In genomic region chr17:80786061-80786851, GRCm38 (mm10) we compare ENCODE assay signal across 13 mouse cellular contexts. TPM values are rescaled to one million over a fixed set of nuclear protein-coding genes. Genes with fewer than 3 reads are reported as not detected.
DNase-seq lines count a peak whose midpoint lies in the region; ATAC-seq and TF ChIP-seq lines count a peak whose summit lies in the region.
"Had no signal": no experiment of that assay in that cellular context is flagged by ENCODE, and none has a peak within 500 bp of the region (broad histone marks: within the 10 kb centered on the region; RNA-seq: fewer than 3 reads in every experiment).

No protein-coding gene starts in this region.

- DNase-seq in liver, embryonic 13.5 days = no peak
- DNase-seq in liver = no peak
- DNase-seq in kidney, postnatal 14 days = peak; percentile 59
- no peak for DNase-seq in adrenal gland, postnatal 36 days
- DNase-seq in cerebellum, adult 2 months = no peak
- DNase-seq: embryo, embryonic 11 days; forebrain, postnatal 0 days; right cerebral cortex, postnatal 4 days had no signal

- H3K9ac ChIP-seq in liver, embryonic 13.5 days = no peak overlapping the region
- H3K9ac ChIP-seq in embryonic facial prominence, embryonic 15.5 days = no peak overlapping the region
- no peak overlapping the region for H3K9ac ChIP-seq in stomach, embryonic 15.5 days
- H3K9ac ChIP-seq in forebrain, embryonic 12.5 days = no peak overlapping the region
- H3K9ac ChIP-seq: forebrain, postnatal 0 days had no signal

- H3K27me3 ChIP-seq in liver, embryonic 13.5 days = no peaks in the 10 kb centered on the region
- no peaks in the 10 kb centered on the region for H3K27me3 ChIP-seq in embryonic facial prominence, embryonic 15.5 days
- H3K27me3 ChIP-seq in stomach, embryonic 15.5 days (replicated peaks) = no peaks in the 10 kb centered on the region
- no peaks in the 10 kb centered on the region for H3K27me3 ChIP-seq in forebrain, embryonic 12.5 days
- H3K27me3 ChIP-seq in cerebellum, adult 2 months (ENCODE audit: control insufficient read depth, insufficient read depth, low read length) = no peaks in the 10 kb centered on the region

- no peaks in the 10 kb centered on the region for H3K9me3 ChIP-seq in liver, embryonic 13.5 days (replicated peaks)
- H3K9me3 ChIP-seq in embryonic facial prominence, embryonic 15.5 days (replicated peaks) = no peaks in the 10 kb centered on the region
- H3K9me3 ChIP-seq in stomach, embryonic 15.5 days = no peaks in the 10 kb centered on the region
- H3K9me3 ChIP-seq in forebrain, embryonic 12.5 days = no peaks in the 10 kb centered on the region
- H3K9me3 ChIP-seq: midbrain, embryonic 10.5 days had no signal

- no peak overlapping the region for H3K4me2 ChIP-seq in liver, embryonic 13.5 days
- no peak overlapping the region for H3K4me2 ChIP-seq in embryonic facial prominence, embryonic 15.5 days (replicated peaks)
- H3K4me2 ChIP-seq in stomach, embryonic 15.5 days = no peak overlapping the region
- no peak overlapping the region for H3K4me2 ChIP-seq in forebrain, embryonic 12.5 days

- no peaks in the 10 kb centered on the region for H3K36me3 ChIP-seq in liver, embryonic 13.5 days
- no peaks in the 10 kb centered on the region for H3K36me3 ChIP-seq in embryonic facial prominence, embryonic 15.5 days
- H3K36me3 ChIP-seq in stomach, embryonic 15.5 days = no peaks in the 10 kb centered on the region
- no peaks in the 10 kb centered on the region for H3K36me3 ChIP-seq in forebrain, embryonic 12.5 days (replicated peaks)
- H3K36me3 ChIP-seq: midbrain, embryonic 10.5 days had no signal

- peak overlapping the region; percentile 25; the same call in 1 of the 2 replicates for H3K27ac ChIP-seq in liver, embryonic 13.5 days
- 0 out of 2 replicates have a peak overlapping the region, but pooled peaks have one; percentile 4 for H3K27ac ChIP-seq in embryonic facial prominence, embryonic 15.5 days (replicated peaks)
- peak overlapping the region; percentile 73 for H3K27ac ChIP-seq in stomach, embryonic 15.5 days
- H3K27ac ChIP-seq in forebrain, embryonic 12.5 days = no peak overlapping the region
- H3K27ac ChIP-seq in cerebellum, adult 2 months (ENCODE audit: insufficient read depth, low read length) = no peak overlapping the region

- WGBS in liver, embryonic 13.5 days (ENCODE audit: insufficient replicate concordance) = 58% methylated on average over 8 of the region's 8 CpGs
- 53% methylated on average over 8 of the region's 8 CpGs for WGBS in embryonic facial prominence, embryonic 15.5 days
- WGBS in stomach, embryonic 15.5 days = 31% methylated on average over 8 of the region's 8 CpGs
- WGBS in forebrain, embryonic 12.5 days = 84% methylated on average over 8 of the region's 8 CpGs
- 77% methylated on average over 8 of the region's 8 CpGs for WGBS in cerebellum, adult 2 months

- no peak for TF ChIP-seq CTCF in cerebellum, adult 2 months (IDR thresholded peaks at IDR 0.05; ENCODE audit: borderline replicate concordance, insufficient read depth, low read depth, low read length)

- no peak for TF ChIP-seq POLR2A in cerebellum, adult 2 months (IDR thresholded peaks at IDR 0.05; ENCODE audit: borderline replicate concordance, insufficient read depth, low read length)

- 0 out of 2 replicates have a peak, but pooled peaks cover 4% of the 10 kb centered on the region for H3K4me1 ChIP-seq in liver, embryonic 13.5 days (replicated peaks)
- H3K4me1 ChIP-seq in embryonic facial prominence, embryonic 15.5 days = peaks cover 7% of the 10 kb centered on the region; the same call in 1 of the 2 replicates
- peaks cover 20% of the 10 kb centered on the region; the same call in 1 of the 2 replicates for H3K4me1 ChIP-seq in stomach, embryonic 15.5 days
- H3K4me1 ChIP-seq in forebrain, embryonic 12.5 days = no peaks in the 10 kb centered on the region
- no peaks in the 10 kb centered on the region; the same call in 1 of the 2 replicates for H3K4me1 ChIP-seq in cerebellum, adult 2 months (ENCODE audit: control insufficient read depth, insufficient read depth, low read length)

- no peak overlapping the region for H3K4me3 ChIP-seq in liver, embryonic 13.5 days (replicated peaks)
- no peak overlapping the region for H3K4me3 ChIP-seq in embryonic facial prominence, embryonic 15.5 days (replicated peaks)
- no peak overlapping the region for H3K4me3 ChIP-seq in stomach, embryonic 15.5 days (replicated peaks)
- no peak overlapping the region for H3K4me3 ChIP-seq in forebrain, embryonic 12.5 days (replicated peaks)
- H3K4me3 ChIP-seq in cerebellum, adult 2 months (replicated peaks; ENCODE audit: insufficient read depth, low read depth, low read length) = no peak overlapping the region
- H3K4me3 ChIP-seq: midbrain, embryonic 10.5 days had no signal

- no peak for ATAC-seq in liver, embryonic 13.5 days (ENCODE audit: low read depth)
- ATAC-seq in embryonic facial prominence, embryonic 15.5 days (ENCODE audit: insufficient number of reproducible peaks, low FRiP score, low TSS enrichment, low read depth) = no peak
- no peak; the same call in 1 of the 2 replicates for ATAC-seq in stomach, embryonic 15.5 days (ENCODE audit: insufficient read depth, low FRiP score, low read depth)
- no peak for ATAC-seq in forebrain, embryonic 12.5 days (ENCODE audit: low FRiP score)
- ATAC-seq: forebrain, postnatal 0 days; hindbrain, embryonic 16.5 days had no signal

RNA-seq across cellular contexts. Expression of gene Map4k3, which starts 58.0 kb away (rescaled TPM):
- polyA plus RNA-seq in liver, embryonic 13.5 days (2015; fragmentation: Nextera tagmentation; extraction: Ambion mirVana) = 3.3 TPM in 2 replicates
- 23.6 and 23.9 TPM in 2 replicates for polyA plus RNA-seq in embryonic facial prominence, embryonic 15.5 days (2015; fragmentation: Nextera tagmentation; extraction: Ambion mirVana)
- polyA plus RNA-seq in stomach, embryonic 15.5 days (2015; fragmentation: Nextera tagmentation; extraction: Ambion mirVana) = 27.7 and 28.9 TPM in 2 replicates
- 10 to 100 TPM; 45.0 to 50.5 TPM for total RNA-seq in adrenal gland, postnatal 36 days (2021)
- 29.4 and 34.1 TPM in 2 replicates for polyA plus RNA-seq in forebrain, embryonic 12.5 days (2016; fragmentation: Nextera tagmentation; extraction: Ambion mirVana)
- polyA plus RNA-seq in cerebellum, adult 2 months (2012; rRNA removed) = 45.3 and 48.9 TPM in 2 replicates

Comparison
In these comparisons a context has a peak if more than half of its experiments do, and no peak if none do; other contexts are left out.
1. H3K27ac ChIP-seq: peak in liver, embryonic 13.5 days (single experiment), embryonic facial prominence, embryonic 15.5 days (single experiment) and stomach, embryonic 15.5 days (single experiment); none in forebrain, embryonic 12.5 days (single experiment) and cerebellum, adult 2 months (single experiment).